Mouse (Mus musculus) MEL (cell line): ENCODE results near the gene Grhl3. TPM values are rescaled to one million over a fixed set of nuclear protein-coding genes. Genes with fewer than 3 reads are reported as not detected.

Experiments
- DNase-seq: peaks from one replicate; pipeline ENCODE4 v3.0.0; 2011; ENCODE audit warnings: low read depth, low spot score
- H3K27ac ChIP-seq: 2 replicates; pipeline ENCODE4 v1.5.1; 2012; ENCODE audit warnings: low read depth, mild to moderate bottlenecking, control low read depth, low read length, moderate library complexity; ENCODE audit not compliant: control insufficient read depth
- H3K27me3 ChIP-seq, 2 experiments: fragments of 150-350 bp in 1 of 2; sonication (generic) in 1 of 2; 2 replicates each; pipeline ENCODE4 v1.6.1; 2012; ENCODE audit warnings: low read length in 2 of 2, mild to moderate bottlenecking in 2 of 2, improper control_type of control experiment in 1 of 2, moderate library complexity in 1 of 2; ENCODE audit not compliant: insufficient read depth in 2 of 2, control insufficient read depth in 1 of 2
- H3K36me3 ChIP-seq, 2 experiments: 2 replicates each; pipeline ENCODE4 v1.6.1; 2012 to 2014; ENCODE audit warnings: low read length in 2 of 2, improper control_type of control experiment in 1 of 2, inconsistent platforms in 1 of 2, mild to moderate bottlenecking in 1 of 2; ENCODE audit not compliant: insufficient read depth in 2 of 2, control insufficient read depth in 1 of 2
- H3K4me1 ChIP-seq, 2 experiments: fragments of 150-350 bp in 1 of 2; sonication (generic) in 1 of 2; 2 replicates each; pipeline ENCODE4 v1.6.1; 2012; ENCODE audit warnings: low read length in 2 of 2, improper control_type of control experiment in 1 of 2, mild to moderate bottlenecking in 1 of 2; ENCODE audit not compliant: insufficient read depth in 2 of 2, control insufficient read depth in 1 of 2
- H3K4me3 ChIP-seq, 2 experiments: fragments of 150-350 bp in 1 of 2; sonication (generic) in 1 of 2; 2 replicates each; pipeline ENCODE4 v1.5.1; 2012; ENCODE audit warnings: low read depth in 2 of 2, low read length in 2 of 2, mild to moderate bottlenecking in 2 of 2, moderate library complexity in 2 of 2, control low read depth in 1 of 2, improper control_type of control experiment in 1 of 2; ENCODE audit not compliant: control insufficient read depth in 1 of 2, insufficient read depth in 1 of 2
- H3K79me2 ChIP-seq: 2 replicates; pipeline ENCODE4 v1.6.1; 2012; ENCODE audit warnings: mild to moderate bottlenecking, low read length, moderate library complexity; ENCODE audit not compliant: control insufficient read depth, poor library complexity, insufficient read depth
- H3K9ac ChIP-seq: 2 replicates; pipeline ENCODE4 v1.6.1; 2012; ENCODE audit warnings: low read depth, mild to moderate bottlenecking, control low read depth, low read length, moderate library complexity; ENCODE audit not compliant: control insufficient read depth, poor library complexity, severe bottlenecking
- H3K9me3 ChIP-seq: fragments of 150-350 bp; sonication (generic); replicated peaks from 2 replicates; pipeline ENCODE4 v1.6.1; 2012; ENCODE audit warnings: mild to moderate bottlenecking, low read length, improper control_type of control experiment, moderate library complexity; ENCODE audit not compliant: insufficient read depth
- CHD1 ChIP-seq: IDR thresholded peaks from 2 replicates; pipeline ENCODE4 v1.6.1; 2012; ENCODE audit warnings: low read depth, mild to moderate bottlenecking, inconsistent platforms, low read length, improper control_type of control experiment
- CHD2 ChIP-seq: IDR thresholded peaks from 2 replicates; pipeline ENCODE4 v1.6.1; 2011; ENCODE audit warnings: low read length, improper control_type of control experiment
- CTCF ChIP-seq, 3 experiments: IDR thresholded peaks in 2 of 3; conservative IDR thresholded peaks in 1 of 3; 2 replicates each; pipeline ENCODE4 v1.5.1; 2011 to 2012; ENCODE audit warnings: low read length in 3 of 3, low read depth in 2 of 3, mild to moderate bottlenecking in 2 of 3, improper control_type of control experiment in 1 of 3, inconsistent platforms in 1 of 3, mixed read lengths in 1 of 3, moderate library complexity in 1 of 3; ENCODE audit not compliant: control insufficient read depth in 1 of 3, insufficient read depth in 1 of 3, poor library complexity in 1 of 3, severe bottlenecking in 1 of 3
- EP300 ChIP-seq, 2 experiments: IDR thresholded peaks; 2 replicates each; pipeline ENCODE4 v1.6.1; 2011; ENCODE audit warnings: improper control_type of control experiment in 2 of 2, low read length in 2 of 2, low read depth in 1 of 2, mild to moderate bottlenecking in 1 of 2
- GABPA ChIP-seq: IDR thresholded peaks from 2 replicates; pipeline ENCODE4 v1.6.1; 2012; ENCODE audit warnings: low read depth, mild to moderate bottlenecking, inconsistent platforms, low read length, improper control_type of control experiment, moderate library complexity
- KAT2A ChIP-seq: conservative IDR thresholded peaks from 2 replicates; pipeline ENCODE4 v1.6.1; 2012; ENCODE audit warnings: low read depth, low read length, improper control_type of control experiment, inconsistent platforms
- MAX ChIP-seq: IDR thresholded peaks from 2 replicates; pipeline ENCODE4 v1.6.1; 2011; ENCODE audit warnings: low read length, improper control_type of control experiment
- MXI1 ChIP-seq: IDR thresholded peaks from 2 replicates; pipeline ENCODE4 v1.6.1; 2011; ENCODE audit warnings: mild to moderate bottlenecking, low read depth, low read length, improper control_type of control experiment
- MYC ChIP-seq: IDR thresholded peaks from 2 replicates; pipeline ENCODE4 v1.6.1; 2011; ENCODE audit warnings: low read depth, mild to moderate bottlenecking, low read length, improper control_type of control experiment, moderate library complexity
- NRF1 ChIP-seq: IDR thresholded peaks from 2 replicates; pipeline ENCODE4 v1.6.1; 2014; ENCODE audit warnings: low read depth, mild to moderate bottlenecking, inconsistent platforms, low read length, improper control_type of control experiment, moderate library complexity; ENCODE audit not compliant: poor library complexity, insufficient read depth, severe bottlenecking
- POLR2A ChIP-seq, 2 experiments: IDR thresholded peaks; 2 replicates each; pipeline ENCODE4 v1.6.1; 2011 to 2012; ENCODE audit warnings: low read length in 2 of 2, mild to moderate bottlenecking in 2 of 2, control low read depth in 1 of 2, improper control_type of control experiment in 1 of 2, low read depth in 1 of 2, moderate library complexity in 1 of 2; ENCODE audit not compliant: control insufficient read depth in 1 of 2, insufficient read depth in 1 of 2, poor library complexity in 1 of 2
- POLR2AphosphoS2 ChIP-seq: IDR thresholded peaks from 2 replicates; pipeline ENCODE4 v1.6.1; 2011; ENCODE audit warnings: low read length, improper control_type of control experiment
- POLR2AphosphoS5 ChIP-seq: IDR thresholded peaks from 2 replicates; pipeline ENCODE4 v1.6.1; 2012; ENCODE audit warnings: low read depth, borderline replicate concordance, mild to moderate bottlenecking, inconsistent platforms, low read length, moderate library complexity, mixed read lengths
- RAD21 ChIP-seq: IDR thresholded peaks from 2 replicates; pipeline ENCODE4 v1.6.1; 2011; ENCODE audit warnings: mild to moderate bottlenecking, low read depth, low read length, improper control_type of control experiment
- RCOR1 ChIP-seq: IDR thresholded peaks from 2 replicates; pipeline ENCODE4 v1.6.1; 2012; ENCODE audit warnings: low read depth, mild to moderate bottlenecking, inconsistent platforms, low read length, improper control_type of control experiment
- SIN3A ChIP-seq: IDR thresholded peaks from 2 replicates; pipeline ENCODE4 v1.6.1; 2012; ENCODE audit warnings: low read length, improper control_type of control experiment, inconsistent platforms
- SMC3 ChIP-seq: IDR thresholded peaks from 2 replicates; pipeline ENCODE4 v1.6.1; 2011; ENCODE audit warnings: low read depth, low read length, improper control_type of control experiment
- UBTF ChIP-seq: IDR thresholded peaks from 2 replicates; pipeline ENCODE4 v1.6.1; 2012; ENCODE audit warnings: low read depth, mild to moderate bottlenecking, inconsistent platforms, low read length, improper control_type of control experiment, moderate library complexity, borderline replicate concordance; ENCODE audit not compliant: insufficient read depth
- USF1 ChIP-seq: IDR thresholded peaks from 2 replicates; pipeline ENCODE4 v1.6.1; 2014; ENCODE audit warnings: low read depth, mild to moderate bottlenecking, inconsistent platforms, low read length, improper control_type of control experiment, moderate library complexity
- ZKSCAN1 ChIP-seq: IDR thresholded peaks from 2 replicates; pipeline ENCODE4 v1.6.1; 2012; ENCODE audit warnings: low read depth, mild to moderate bottlenecking, inconsistent platforms, low read length, improper control_type of control experiment, moderate library complexity
- ZMIZ1 ChIP-seq: IDR thresholded peaks from 2 replicates; pipeline ENCODE4 v1.6.1; 2012; ENCODE audit warnings: low read depth, mild to moderate bottlenecking, inconsistent platforms, low read length, improper control_type of control experiment, moderate library complexity
- ZNF384 ChIP-seq: IDR thresholded peaks from 2 replicates; pipeline ENCODE4 v1.6.1; 2012; ENCODE audit warnings: low read depth, mild to moderate bottlenecking, inconsistent platforms, low read length, improper control_type of control experiment
- polyA plus RNA-seq, 2 experiments: library from polyadenylated mRNA; stranded (reverse) in 1 of 2; unstranded in 1 of 2; fragments of >175 nt in 1 of 2; fragments of >200 nt in 1 of 2; gene quantifications; 2 replicates each; pipeline versions ENCODE4 v1.2.1 to v1.2.4; 2012; ENCODE audit warnings: low replicate concordance in 2 of 2, low read depth in 1 of 2; ENCODE audit not compliant: insufficient read length in 2 of 2, insufficient read depth in 1 of 2, missing spikeins in 1 of 2
- total RNA-seq: library from RNA; depleted of rRNA; stranded (reverse); fragments of 300-350 nt; gene quantifications from 2 replicates; pipeline ENCODE4 v1.2.3, GENCODE M21; 2012

Gene Grhl3
- total and polyA plus RNA-seq, 3 experiments, result not detected

DNA sequence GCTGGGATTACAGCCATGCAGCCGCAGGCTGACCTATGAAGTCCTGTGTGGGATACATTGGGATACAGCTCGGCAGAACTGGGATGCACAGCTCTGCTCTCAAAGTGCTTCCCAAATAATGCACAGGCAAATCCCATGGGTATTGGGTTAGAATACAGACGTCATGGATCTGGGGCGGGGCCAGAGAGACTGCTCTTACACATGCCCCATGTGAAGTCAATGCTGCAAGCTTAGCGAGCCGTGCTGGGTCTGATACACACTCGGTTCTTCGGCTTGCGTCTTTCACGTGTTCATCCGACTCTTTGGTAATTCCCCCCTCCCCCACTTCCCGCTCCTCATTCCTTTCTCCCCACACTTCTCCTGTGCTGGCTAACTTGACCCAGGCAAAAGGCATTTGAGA lies 34.4 kb downstream of the Grhl3 start:
- no peak for DNase-seq
- H3K36me3 ChIP-seq, result no peaks in the 10 kb centered on the region
- H3K9ac ChIP-seq, result no peak overlapping the region
- no peaks in the 10 kb centered on the region for H3K79me2 ChIP-seq
- no peaks in the 10 kb centered on the region for H3K9me3 ChIP-seq
- no peaks in the 10 kb centered on the region; a peak in 1 of 4 replicates for H3K4me1 ChIP-seq
- no peaks in the 10 kb centered on the region; a peak in 1 of 4 replicates for H3K27me3 ChIP-seq
- TF ChIP-seq EP300 (IDR thresholded peaks at IDR 0.05; ENCODE audit: low read depth in 1 of 2, low read length in 2 of 2) (no peak), CTCF (IDR thresholded peaks at IDR 0.05 in 2 of 3, conservative IDR thresholded peaks at IDR 0.05 in 1 of 3; ENCODE audit: control insufficient read depth in 1 of 3, insufficient read depth in 1 of 3, low read depth in 2 of 3, low read length in 3 of 3, poor library complexity in 1 of 3, severe bottlenecking in 1 of 3) (no peak), RCOR1 (no peak), ZKSCAN1 (no peak), POLR2AphosphoS5 (no peak), CHD1 (no peak), POLR2AphosphoS2 (no peak), MAX (no peak), RAD21 (no peak)
- no peak overlapping the region for H3K4me3 ChIP-seq
- H3K27ac ChIP-seq, result no peak overlapping the region

- no peaks in the 10 kb centered on the region for H3K9me3 ChIP-seq
- H3K9ac ChIP-seq, result no peak overlapping the region
- TF ChIP-seq ZMIZ1, result no peak
- no peak for TF ChIP-seq CHD1
- TF ChIP-seq GABPA, result no peak
- no peak for TF ChIP-seq POLR2A (IDR thresholded peaks at IDR 0.05; ENCODE audit: control insufficient read depth in 1 of 2, insufficient read depth in 1 of 2, low read depth in 1 of 2, low read length in 2 of 2, poor library complexity in 1 of 2)
- TF ChIP-seq SMC3, result no peak
- TF ChIP-seq NRF1, result no peak
- no peak for TF ChIP-seq MXI1
- no peak for TF ChIP-seq USF1
- no peak for TF ChIP-seq MAX
- no peak for TF ChIP-seq UBTF
- TF ChIP-seq ZNF384, result no peak
- no peak for TF ChIP-seq KAT2A
- no peak for TF ChIP-seq CTCF (IDR thresholded peaks at IDR 0.05 in 2 of 3, conservative IDR thresholded peaks at IDR 0.05 in 1 of 3; ENCODE audit: control insufficient read depth in 1 of 3, insufficient read depth in 1 of 3, low read depth in 2 of 3, low read length in 3 of 3, poor library complexity in 1 of 3, severe bottlenecking in 1 of 3)
- TF ChIP-seq MYC, result no peak
- no peak for TF ChIP-seq CHD2
- TF ChIP-seq SIN3A, result no peak
Observed at GRCm38 (mm10) chr4:135535021-135535420, 38.4 kb downstream of the Grhl3 start.

More at GRCm38 (mm10) chr4:135535021-135535420, 38.4 kb downstream of the Grhl3 start:
- Histone ChIP-seq H3K79me2 (no peaks in the 10 kb centered on the region), H3K36me3 (no peaks in the 10 kb centered on the region), H3K4me1 (no peaks in the 10 kb centered on the region; a peak in 1 of 4 replicates), H3K27me3 (no peaks in the 10 kb centered on the region; a peak in 2 of 4 replicates), H3K4me3 (no peak overlapping the region), H3K27ac (no peak overlapping the region)
- DNase-seq, result no peak
